Mouse (Mus musculus) hindbrain, embryonic 16.5 days (tissue): ENCODE results near the gene Fip1l1. TPM values are rescaled to one million over a fixed set of nuclear protein-coding genes. Genes with fewer than 3 reads are reported as not detected.

Experiments
- ATAC-seq: fragments of 200-750 bp; cut with Nextera tagmentation; 2 replicates; pipeline ENCODE4 v1.8.0; 2017; ENCODE audit warnings: moderate TSS enrichment, moderate library complexity
- H3K27ac ChIP-seq: fragments of 300-500 bp; sonication (generic); 2 replicates; pipeline ENCODE4 v1.5.1; 2014; ENCODE audit warnings: low read depth, mild to moderate bottlenecking, control low read depth, low read length, moderate library complexity
- H3K27me3 ChIP-seq: fragments of 300-500 bp; sonication (generic); replicated peaks from 2 replicates; pipeline ENCODE4 v1.6.1; 2014; ENCODE audit warnings: low read length; ENCODE audit not compliant: control insufficient read depth, insufficient read depth
- H3K36me3 ChIP-seq: fragments of 300-500 bp; sonication (generic); 2 replicates; pipeline ENCODE4 v1.6.1; 2014; ENCODE audit warnings: mild to moderate bottlenecking, low read length, moderate library complexity, mixed read lengths; ENCODE audit not compliant: control insufficient read depth, insufficient read depth
- H3K4me1 ChIP-seq: fragments of 300-500 bp; sonication (generic); 2 replicates; pipeline ENCODE4 v1.6.1; 2014; ENCODE audit warnings: low read depth, low read length; ENCODE audit not compliant: control insufficient read depth, insufficient read depth
- H3K4me2 ChIP-seq: fragments of 300-500 bp; sonication (generic); 2 replicates; pipeline ENCODE4 v1.6.1; 2014; ENCODE audit warnings: mild to moderate bottlenecking, low read length, control low read depth, moderate library complexity
- H3K4me3 ChIP-seq: fragments of 300-500 bp; sonication (generic); 2 replicates; pipeline ENCODE4 v1.5.1; 2014; ENCODE audit warnings: mild to moderate bottlenecking, low read length, control low read depth, moderate library complexity
- H3K9ac ChIP-seq: fragments of 300-500 bp; sonication (generic); 2 replicates; pipeline ENCODE4 v1.6.1; 2014; ENCODE audit warnings: low read depth, mild to moderate bottlenecking, control low read depth, low read length, moderate library complexity
- H3K9me3 ChIP-seq: fragments of 300-500 bp; sonication (generic); 2 replicates; pipeline ENCODE4 v1.6.1; 2014; ENCODE audit warnings: mild to moderate bottlenecking, low read length, moderate library complexity; ENCODE audit not compliant: control insufficient read depth
- WGBS: fragments of 180-500 bp; shearing (Covaris S2); extraction: QIAGEN DNeasy Blood & Tissue Kit; methylation state at CpG from one replicate; pipeline ENCODE4 v1.1.7; 2014; 5-methylcytosine and 5-hydroxymethylcytosine counted together
- polyA plus RNA-seq: library from polyadenylated mRNA; unstranded; fragments of >200 nt; fragmentation: Nextera tagmentation; extraction: Ambion mirVana; gene quantifications from 2 replicates; pipeline ENCODE4 v1.2.1, GENCODE M21; 2015

The Fip1l1 gene
- polyA plus RNA-seq, 1 experiment from 2014 or later, result 64.9 TPM

GRCm38 (mm10) chr5:74561151-74561550 is 25.9 kb downstream of the Fip1l1 start:
- ATAC-seq, result no peak
- H3K9ac ChIP-seq, result no peak overlapping the region
- peaks cover 23% of the 10 kb centered on the region for H3K36me3 ChIP-seq
- no peaks in the 10 kb centered on the region for H3K9me3 ChIP-seq
- no peak overlapping the region for H3K27ac ChIP-seq
- no peaks in the 10 kb centered on the region for H3K4me1 ChIP-seq
- H3K4me3 ChIP-seq, result no peak overlapping the region
- no peak overlapping the region for H3K4me2 ChIP-seq
- 92% methylated on average over 1 of the region's 1 CpGs for WGBS
- no peaks in the 10 kb centered on the region for H3K27me3 ChIP-seq

- Histone ChIP-seq H3K4me1 (no peaks in the 10 kb centered on the region), H3K9ac (no peak overlapping the region), H3K36me3 (peaks cover 10% of the 10 kb centered on the region; the same call in 1 of the 2 replicates), H3K27me3 (no peaks in the 10 kb centered on the region), H3K4me2 (no peak overlapping the region), H3K4me3 (no peak overlapping the region), H3K27ac (no peak overlapping the region), H3K9me3 (no peaks in the 10 kb centered on the region)
- no peak for ATAC-seq
- 92% methylated on average over 6 of the region's 6 CpGs for WGBS
Measured at GRCm38 (mm10) chr5:74571767-74572166, 36.5 kb downstream of the Fip1l1 start.

- H3K9me3 ChIP-seq, result no peaks in the 10 kb centered on the region
- H3K9ac ChIP-seq, result no peak overlapping the region
- peaks cover 19% of the 10 kb centered on the region for H3K36me3 ChIP-seq
- no peaks in the 10 kb centered on the region for H3K27me3 ChIP-seq
- WGBS, result 98% methylated on average over 7 of the region's 7 CpGs
- no peak overlapping the region for H3K27ac ChIP-seq
- H3K4me1 ChIP-seq, result no peaks in the 10 kb centered on the region
- no peak overlapping the region for H3K4me2 ChIP-seq
- ATAC-seq, result no peak
- H3K4me3 ChIP-seq, result no peak overlapping the region
Measured at GRCm38 (mm10) chr5:74589133-74589532, 53.9 kb downstream of the Fip1l1 start.

GRCm38 (mm10) chr5:74591413-74591812 is 56.2 kb downstream of the Fip1l1 start:
- Histone ChIP-seq H3K9me3 (no peaks in the 10 kb centered on the region), H3K4me2 (no peak overlapping the region), H3K27ac (no peak overlapping the region), H3K4me3 (no peak overlapping the region), H3K27me3 (no peaks in the 10 kb centered on the region), H3K4me1 (no peaks in the 10 kb centered on the region), H3K9ac (no peak overlapping the region), H3K36me3 (peaks cover 30% of the 10 kb centered on the region)
- 96% methylated on average over 5 of the region's 5 CpGs for WGBS
- no peak for ATAC-seq

- Histone ChIP-seq H3K4me1 (no peaks in the 10 kb centered on the region), H3K4me2 (no peak overlapping the region), H3K4me3 (no peak overlapping the region), H3K9ac (no peak overlapping the region), H3K36me3 (peaks cover 37% of the 10 kb centered on the region), H3K9me3 (no peaks in the 10 kb centered on the region), H3K27ac (no peak overlapping the region), H3K27me3 (no peaks in the 10 kb centered on the region)
- no peak for ATAC-seq
- WGBS, result 83% methylated on average over 8 of the region's 8 CpGs
Measured at GRCm38 (mm10) chr5:74593147-74593546, 57.9 kb downstream of the Fip1l1 start.

GRCm38 (mm10) chr5:74600010-74600409 is 64.8 kb downstream of the Fip1l1 start:
- Histone ChIP-seq H3K4me2 (no peak overlapping the region), H3K36me3 (peaks cover 23% of the 10 kb centered on the region), H3K9ac (no peak overlapping the region), H3K4me1 (no peaks in the 10 kb centered on the region), H3K27me3 (no peaks in the 10 kb centered on the region), H3K9me3 (no peaks in the 10 kb centered on the region), H3K4me3 (no peak overlapping the region), H3K27ac (no peak overlapping the region)
- whole genome bisulfite sequencing, result 81% methylated on average over 5 of the region's 5 CpGs
- no peak for ATAC-seq

- Histone ChIP-seq H3K4me1 (no peaks in the 10 kb centered on the region), H3K27me3 (no peaks in the 10 kb centered on the region), H3K9me3 (no peaks in the 10 kb centered on the region), H3K9ac (no peak overlapping the region), H3K4me3 (no peak overlapping the region), H3K27ac (no peak overlapping the region), H3K4me2 (no peak overlapping the region), H3K36me3 (peaks cover 17% of the 10 kb centered on the region)
- 91% methylated on average over 3 of the region's 3 CpGs for WGBS
- no peak for ATAC-seq
Measured at GRCm38 (mm10) chr5:74601171-74601570, 65.9 kb downstream of the Fip1l1 start.

GRCm38 (mm10) chr5:74601965-74602364 is 66.7 kb downstream of the Fip1l1 start:
- Histone ChIP-seq H3K4me2 (no peak overlapping the region), H3K27me3 (no peaks in the 10 kb centered on the region), H3K4me3 (no peak overlapping the region), H3K4me1 (no peaks in the 10 kb centered on the region), H3K36me3 (peaks cover 13% of the 10 kb centered on the region), H3K9ac (no peak overlapping the region), H3K9me3 (no peaks in the 10 kb centered on the region), H3K27ac (no peak overlapping the region)
- ATAC-seq, result no peak
- WGBS, result 84% methylated on average over 6 of the region's 6 CpGs

GRCm38 (mm10) chr5:74602371-74602770 is 67.1 kb downstream of the Fip1l1 start:
- H3K9me3 ChIP-seq, result no peaks in the 10 kb centered on the region
- WGBS, result 83% methylated on average over 10 of the region's 10 CpGs
- H3K4me2 ChIP-seq, result no peak overlapping the region
- no peak overlapping the region for H3K9ac ChIP-seq
- peaks cover 10% of the 10 kb centered on the region for H3K36me3 ChIP-seq
- no peaks in the 10 kb centered on the region for H3K27me3 ChIP-seq
- no peak for ATAC-seq
- no peak overlapping the region for H3K27ac ChIP-seq
- H3K4me3 ChIP-seq, result no peak overlapping the region
- no peaks in the 10 kb centered on the region for H3K4me1 ChIP-seq

- Histone ChIP-seq H3K9me3 (no peaks in the 10 kb centered on the region), H3K27me3 (no peaks in the 10 kb centered on the region)
- 92% methylated on average over 4 of the region's 4 CpGs for WGBS
Measured at GRCm38 (mm10) chr5:74603306-74603705, 68.1 kb downstream of the Fip1l1 start.

More at GRCm38 (mm10) chr5:74603306-74603705, 68.1 kb downstream of the Fip1l1 start:
- no peak for ATAC-seq
- no peaks in the 10 kb centered on the region for H3K4me1 ChIP-seq
- no peak overlapping the region for H3K9ac ChIP-seq
- no peak overlapping the region for H3K27ac ChIP-seq
- no peak overlapping the region for H3K4me2 ChIP-seq
- peaks cover 6% of the 10 kb centered on the region for H3K36me3 ChIP-seq
- H3K4me3 ChIP-seq, result no peak overlapping the region
